ENCODE assay signal across 8 mouse cellular contexts in genomic region chr11:102244926-102245449, GRCm38 (mm10). TPM values are rescaled to one million over a fixed set of nuclear protein-coding genes. Genes with fewer than 3 reads are reported as not detected.
DNase-seq lines count a peak whose midpoint lies in the region; ATAC-seq and TF ChIP-seq lines count a peak whose summit lies in the region.

No protein-coding gene starts in this region.

- H3K27me3 ChIP-seq in hindbrain, postnatal 0 days (ENCODE audit: insufficient read depth, low read length), result no peaks in the 10 kb centered on the region
- no peaks in the 10 kb centered on the region; the same call in 1 of the 2 replicates for H3K27me3 ChIP-seq in limb, embryonic 12.5 days
- H3K27me3 ChIP-seq in midbrain, embryonic 13.5 days, result no peaks in the 10 kb centered on the region
- H3K27me3 ChIP-seq in stomach, embryonic 16.5 days (ENCODE audit: control insufficient read depth, insufficient read depth, low read length), result no peaks in the 10 kb centered on the region

- peaks cover 3% of the 10 kb centered on the region; the same call in 1 of the 2 replicates for H3K4me1 ChIP-seq in hindbrain, postnatal 0 days (ENCODE audit: insufficient read depth, low read length)
- peaks cover 25% of the 10 kb centered on the region for H3K4me1 ChIP-seq in limb, embryonic 12.5 days (replicated peaks)
- H3K4me1 ChIP-seq in midbrain, embryonic 13.5 days (replicated peaks), result peaks cover 29% of the 10 kb centered on the region
- peaks cover 27% of the 10 kb centered on the region for H3K4me1 ChIP-seq in stomach, embryonic 16.5 days (ENCODE audit: control insufficient read depth, insufficient read depth, low read length)

- WGBS in hindbrain, postnatal 0 days, result under 1% methylated on average over 32 of the region's 32 CpGs
- 2% methylated on average over 32 of the region's 32 CpGs for WGBS in limb, embryonic 12.5 days
- under 1% methylated on average over 32 of the region's 32 CpGs for WGBS in midbrain, embryonic 13.5 days
- whole genome bisulfite sequencing in stomach, embryonic 16.5 days, result under 1% methylated on average over 32 of the region's 32 CpGs

- DNase-seq in urinary bladder, adult 18-20 months (ENCODE audit: low spot score in 2 of 2), result peak; percentile 60 to 66
- DNase-seq in urinary bladder, postnatal 10 days (ENCODE audit: low spot score), result no peak
- DNase-seq in cerebellum, postnatal 10 days, result peak; percentile 69 to 73
- peak; percentile 64 to 65 for DNase-seq in frontal cortex, postnatal 25 days (ENCODE audit: low spot score in 2 of 2)
- DNase-seq in hindbrain, postnatal 0 days (ENCODE audit: low spot score), result peak; percentile 84

- no peak for TF ChIP-seq CTCF in hindbrain, postnatal 0 days (IDR thresholded peaks at IDR 0.05; ENCODE audit: low read depth)

- H3K4me2 ChIP-seq in hindbrain, postnatal 0 days (ENCODE audit: low read depth, low read length), result peak overlapping the region; percentile 74
- peak overlapping the region; percentile 81 for H3K4me2 ChIP-seq in limb, embryonic 12.5 days
- peak overlapping the region; percentile 80 for H3K4me2 ChIP-seq in midbrain, embryonic 13.5 days (replicated peaks)
- peak overlapping the region; percentile 83 for H3K4me2 ChIP-seq in stomach, embryonic 16.5 days (ENCODE audit: low read depth, low read length)

- peak; percentile 90 for ATAC-seq in hindbrain, postnatal 0 days
- ATAC-seq in limb, embryonic 12.5 days (ENCODE audit: insufficient number of reproducible peaks, insufficient read depth, low FRiP score, low TSS enrichment, low read depth), result peak; percentile 13; the same call in 1 of the 2 replicates
- ATAC-seq in midbrain, embryonic 13.5 days, result peak; percentile 83
- ATAC-seq in stomach, embryonic 16.5 days (ENCODE audit: insufficient read depth, low FRiP score), result peak; percentile 90

- no peaks in the 10 kb centered on the region for H3K36me3 ChIP-seq in hindbrain, postnatal 0 days (ENCODE audit: insufficient read depth, low read length)
- no peaks in the 10 kb centered on the region for H3K36me3 ChIP-seq in limb, embryonic 12.5 days
- no peaks in the 10 kb centered on the region for H3K36me3 ChIP-seq in midbrain, embryonic 13.5 days
- H3K36me3 ChIP-seq in stomach, embryonic 16.5 days (ENCODE audit: control insufficient read depth, insufficient read depth, low read length), result no peaks in the 10 kb centered on the region

- H3K9ac ChIP-seq in hindbrain, postnatal 0 days (replicated peaks; ENCODE audit: low read length), result peak overlapping the region; percentile 53
- H3K9ac ChIP-seq in limb, embryonic 12.5 days (replicated peaks), result peak overlapping the region; percentile 56
- peak overlapping the region; percentile 67 for H3K9ac ChIP-seq in midbrain, embryonic 13.5 days (replicated peaks)
- H3K9ac ChIP-seq in stomach, embryonic 16.5 days (ENCODE audit: low read length), result peak overlapping the region; percentile 63

- H3K4me3 ChIP-seq in hindbrain, postnatal 0 days (ENCODE audit: low read length), result peak overlapping the region; percentile 38
- peak overlapping the region; percentile 37 for H3K4me3 ChIP-seq in limb, embryonic 12.5 days (replicated peaks)
- H3K4me3 ChIP-seq in midbrain, embryonic 13.5 days (replicated peaks), result peak overlapping the region; percentile 42
- peak overlapping the region; percentile 34 for H3K4me3 ChIP-seq in stomach, embryonic 16.5 days (replicated peaks; ENCODE audit: low read length)

- no peaks in the 10 kb centered on the region for H3K9me3 ChIP-seq in hindbrain, postnatal 0 days (ENCODE audit: low read length)
- no peaks in the 10 kb centered on the region for H3K9me3 ChIP-seq in limb, embryonic 12.5 days
- H3K9me3 ChIP-seq in midbrain, embryonic 13.5 days, result no peaks in the 10 kb centered on the region
- H3K9me3 ChIP-seq in stomach, embryonic 16.5 days (replicated peaks; ENCODE audit: control insufficient read depth, low read length), result 0 out of 2 replicates have a peak, but pooled peaks cover 3% of the 10 kb centered on the region

- H3K27ac ChIP-seq in hindbrain, postnatal 0 days, result peak overlapping the region; percentile 58
- peak overlapping the region; percentile 56; the same call in 1 of the 2 replicates for H3K27ac ChIP-seq in limb, embryonic 12.5 days
- peak overlapping the region; percentile 65 for H3K27ac ChIP-seq in midbrain, embryonic 13.5 days
- H3K27ac ChIP-seq in stomach, embryonic 16.5 days (ENCODE audit: low read length), result peak overlapping the region; percentile 92

RNA-seq across cellular contexts. Expression of gene BC030867, which starts 3.7 kb away (rescaled TPM):
- total RNA-seq in hindbrain, postnatal 0 days (2014; rRNA removed), result 2.3 and 2.4 TPM in 2 replicates
- polyA plus RNA-seq in hindbrain, postnatal 0 days (2015; fragmentation: Nextera tagmentation; extraction: Ambion mirVana), result 2.1 and 2.3 TPM in 2 replicates
- polyA plus RNA-seq in limb, embryonic 12.5 days (2016; fragmentation: Nextera tagmentation; extraction: Ambion mirVana), result 21.7 and 23.5 TPM in 2 replicates
- polyA plus RNA-seq in midbrain, embryonic 13.5 days (2015; fragmentation: Nextera tagmentation; extraction: Ambion mirVana), result 4.6 and 5.6 TPM in 2 replicates
- polyA plus RNA-seq in stomach, embryonic 16.5 days (2015; fragmentation: Nextera tagmentation; extraction: Ambion mirVana), result 10.8 and 12.4 TPM in 2 replicates

RNA-seq across cellular contexts. Expression of gene Hdac5, which starts 15.0 kb away (rescaled TPM):
- total RNA-seq in hindbrain, postnatal 0 days (2014; rRNA removed), result 212 and 350 TPM in 2 replicates
- polyA plus RNA-seq in hindbrain, postnatal 0 days (2015; fragmentation: Nextera tagmentation; extraction: Ambion mirVana), result 61.2 and 61.9 TPM in 2 replicates
- 58.1 and 64.3 TPM in 2 replicates for polyA plus RNA-seq in limb, embryonic 12.5 days (2016; fragmentation: Nextera tagmentation; extraction: Ambion mirVana)
- 80.5 and 106 TPM in 2 replicates for polyA plus RNA-seq in midbrain, embryonic 13.5 days (2015; fragmentation: Nextera tagmentation; extraction: Ambion mirVana)
- polyA plus RNA-seq in stomach, embryonic 16.5 days (2015; fragmentation: Nextera tagmentation; extraction: Ambion mirVana), result 60.6 and 67.4 TPM in 2 replicates

RNA-seq across cellular contexts. Expression of gene Asb16, which starts 23.6 kb away (rescaled TPM):
- total RNA-seq in hindbrain, postnatal 0 days (2014; rRNA removed), result 2.2 and 2.6 TPM in 2 replicates
- polyA plus RNA-seq in hindbrain, postnatal 0 days (2015; fragmentation: Nextera tagmentation; extraction: Ambion mirVana), result 0.29 and 0.41 TPM in 2 replicates
- 0.16 and 0.19 TPM in 2 replicates for polyA plus RNA-seq in limb, embryonic 12.5 days (2016; fragmentation: Nextera tagmentation; extraction: Ambion mirVana)
- polyA plus RNA-seq in midbrain, embryonic 13.5 days (2015; fragmentation: Nextera tagmentation; extraction: Ambion mirVana), result not detected in 2 replicates
- 0.12 TPM in 1 of 2 replicates, not detected in the other for polyA plus RNA-seq in stomach, embryonic 16.5 days (2015; fragmentation: Nextera tagmentation; extraction: Ambion mirVana)

RNA-seq across cellular contexts. Expression of gene Tmub2, which starts 39.7 kb away (rescaled TPM):
- 81.8 and 92.7 TPM in 2 replicates for total RNA-seq in hindbrain, postnatal 0 days (2014; rRNA removed)
- 71.0 and 72.2 TPM in 2 replicates for polyA plus RNA-seq in hindbrain, postnatal 0 days (2015; fragmentation: Nextera tagmentation; extraction: Ambion mirVana)
- polyA plus RNA-seq in limb, embryonic 12.5 days (2016; fragmentation: Nextera tagmentation; extraction: Ambion mirVana), result 47.4 and 48.9 TPM in 2 replicates
- polyA plus RNA-seq in midbrain, embryonic 13.5 days (2015; fragmentation: Nextera tagmentation; extraction: Ambion mirVana), result 79.0 and 83.4 TPM in 2 replicates
- 53.0 and 53.4 TPM in 2 replicates for polyA plus RNA-seq in stomach, embryonic 16.5 days (2015; fragmentation: Nextera tagmentation; extraction: Ambion mirVana)

RNA-seq across cellular contexts. Expression of gene Atxn7l3, which starts 51.4 kb away (rescaled TPM):
- total RNA-seq in hindbrain, postnatal 0 days (2014; rRNA removed), result 146 and 149 TPM in 2 replicates
- 22.8 and 23.7 TPM in 2 replicates for polyA plus RNA-seq in hindbrain, postnatal 0 days (2015; fragmentation: Nextera tagmentation; extraction: Ambion mirVana)
- polyA plus RNA-seq in limb, embryonic 12.5 days (2016; fragmentation: Nextera tagmentation; extraction: Ambion mirVana), result 22.3 and 22.9 TPM in 2 replicates
- 28.4 and 30.1 TPM in 2 replicates for polyA plus RNA-seq in midbrain, embryonic 13.5 days (2015; fragmentation: Nextera tagmentation; extraction: Ambion mirVana)
- 12.2 and 13.2 TPM in 2 replicates for polyA plus RNA-seq in stomach, embryonic 16.5 days (2015; fragmentation: Nextera tagmentation; extraction: Ambion mirVana)

Comparison
In these comparisons a context has a peak if more than half of its experiments do, and no peak if none do; other contexts are left out.
1. ATAC-seq: peak in every context shown above with its lines; median percentile 90 in hindbrain, postnatal 0 days; 90 in stomach, embryonic 16.5 days; 83 in midbrain, embryonic 13.5 days; 13 in limb, embryonic 12.5 days.